Mouse (Mus musculus): ENCODE measurements around the gene Ip6k1.

DNA sequence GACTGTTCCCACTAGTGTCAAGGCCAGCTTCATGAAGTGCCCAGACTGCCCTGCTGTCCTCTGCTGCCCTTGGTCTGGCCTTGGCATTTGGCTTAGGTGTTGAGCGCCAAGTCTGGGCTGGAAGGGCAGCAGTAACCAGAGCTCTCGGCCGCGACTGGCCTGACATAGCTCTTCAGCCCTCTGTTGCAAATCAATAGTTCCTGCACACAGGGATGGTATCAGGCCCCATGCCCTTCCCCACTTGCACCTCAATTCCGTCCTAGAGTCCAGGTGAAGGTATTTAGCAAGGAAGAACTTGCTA lies 54.9 kb downstream of the Ip6k1 start:
- TF ChIP-seq CTCF (conservative IDR thresholded peaks at IDR 0.05; ENCODE audit: low read length) (no peak), NANOG (IDR thresholded peaks at IDR 0.05; ENCODE audit: borderline replicate concordance, low read length) (no peak), POU5F1 (IDR thresholded peaks at IDR 0.05; ENCODE audit: borderline replicate concordance, low read length) (no peak)
